Mouse (Mus musculus): Measurements from ENCODE around the gene Srms.

GRCm38 (mm10) chr2:181249217-181249616, 36.2 kb upstream of the Srms start:
- no peak for TF ChIP-seq CTCF (IDR thresholded peaks at IDR 0.05; ENCODE audit: control insufficient read depth, insufficient read depth, low read length)
- TF ChIP-seq POLR2A (IDR thresholded peaks at IDR 0.05; ENCODE audit: borderline replicate concordance, control insufficient read depth, low read depth, low read length) = no peak

All from bone marrow, adult 2 months (tissue).